7 mouse cellular contexts compared by ENCODE assay signal in the genomic region with DNA sequence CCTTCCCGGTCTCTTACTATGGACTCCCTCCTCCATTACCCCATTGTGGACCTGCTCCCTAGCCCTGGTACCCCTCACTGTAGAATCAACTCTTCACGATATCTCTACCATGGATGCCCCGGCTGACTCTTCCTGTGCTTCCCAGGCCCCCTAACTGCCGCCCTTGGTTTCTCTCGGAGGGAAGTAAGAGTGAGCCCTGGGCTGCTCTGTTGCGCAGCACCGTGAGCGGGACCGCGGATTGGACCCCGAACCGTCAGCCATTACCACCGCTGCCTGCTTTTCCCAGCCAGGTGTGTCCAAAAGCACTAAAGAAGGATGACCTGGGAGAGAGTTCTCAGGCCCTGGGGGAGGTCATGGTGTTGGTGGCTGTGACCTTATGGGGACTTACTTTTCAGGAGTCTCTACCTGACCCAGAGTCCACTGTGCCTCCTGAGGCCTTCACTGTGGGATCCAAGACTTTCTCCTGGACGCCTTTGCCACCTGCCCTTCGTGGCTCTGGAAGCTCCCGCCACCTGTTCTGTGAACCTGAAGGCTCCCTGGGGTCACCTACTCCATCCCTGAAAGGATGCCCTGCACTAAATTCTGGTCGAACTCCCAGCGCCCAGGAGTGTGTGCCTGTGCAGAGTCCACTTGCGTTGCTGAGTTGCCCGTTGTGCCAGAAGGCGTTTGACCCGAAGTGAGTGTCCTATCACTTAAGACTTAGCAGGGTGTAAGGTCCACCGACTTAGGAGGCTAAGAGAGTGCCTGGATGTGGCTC. TPM values are rescaled to one million over a fixed set of nuclear protein-coding genes. Genes with fewer than 3 reads are reported as not detected.
DNase-seq lines count a peak whose midpoint lies in the region; ATAC-seq and TF ChIP-seq lines count a peak whose summit lies in the region.

No protein-coding gene starts in this region.

- peaks cover 5% of the 10 kb centered on the region for H3K4me1 ChIP-seq in testis, adult 2 months (ENCODE audit: control insufficient read depth, insufficient read depth, low read length)
- H3K4me1 ChIP-seq in forebrain, embryonic 15.5 days = peaks cover 55% of the 10 kb centered on the region
- H3K4me1 ChIP-seq in intestine, postnatal 0 days (replicated peaks; ENCODE audit: control insufficient read depth, insufficient read depth, low read length) = peaks cover 10% of the 10 kb centered on the region; the same call in 1 of the 2 replicates
- peaks cover 33% of the 10 kb centered on the region for H3K4me1 ChIP-seq in lung, embryonic 15.5 days
- peaks cover 31% of the 10 kb centered on the region for H3K4me1 ChIP-seq in stomach, embryonic 16.5 days (ENCODE audit: control insufficient read depth, insufficient read depth, low read length)

- TF ChIP-seq CTCF in testis, adult 2 months (IDR thresholded peaks at IDR 0.05; ENCODE audit: control insufficient read depth, insufficient read depth, insufficient replicate concordance, low read depth, low read length) = no peak
- TF ChIP-seq CTCF in intestine, postnatal 0 days (IDR thresholded peaks at IDR 0.05; ENCODE audit: low read depth) = no peak

- H3K9ac ChIP-seq in forebrain, embryonic 15.5 days (replicated peaks) = peak overlapping the region; percentile 84
- H3K9ac ChIP-seq in intestine, postnatal 0 days (ENCODE audit: low read depth, low read length) = peak overlapping the region; percentile 60
- peak overlapping the region; percentile 80 for H3K9ac ChIP-seq in lung, embryonic 15.5 days
- H3K9ac ChIP-seq in stomach, embryonic 16.5 days (ENCODE audit: low read length) = peak overlapping the region; percentile 84

- H3K27ac ChIP-seq in testis, adult 2 months (ENCODE audit: control insufficient read depth, insufficient read depth, low read depth, low read length) = peak overlapping the region; percentile 3; the same call in 1 of the 2 replicates
- H3K27ac ChIP-seq in forebrain, embryonic 15.5 days (replicated peaks) = peak overlapping the region; percentile 99
- peak overlapping the region; percentile 96 for H3K27ac ChIP-seq in intestine, postnatal 0 days (ENCODE audit: low read depth, low read length)
- H3K27ac ChIP-seq in lung, embryonic 15.5 days = peak overlapping the region; percentile 99
- H3K27ac ChIP-seq in stomach, embryonic 16.5 days (ENCODE audit: low read length) = peak overlapping the region; percentile 99

- ATAC-seq in forebrain, embryonic 15.5 days (replicated peaks) = peak; percentile 26
- peak; percentile 34 for ATAC-seq in intestine, postnatal 0 days
- 0 out of 2 replicates have a peak, but pooled peaks have one; percentile 1 for ATAC-seq in lung, embryonic 15.5 days (ENCODE audit: borderline replicate concordance, extremely low read depth, low FRiP score, low TSS enrichment)
- ATAC-seq in stomach, embryonic 16.5 days (ENCODE audit: insufficient read depth, low FRiP score) = peak; percentile 9; the same call in 1 of the 2 replicates

- H3K27me3 ChIP-seq in testis, adult 2 months (ENCODE audit: control insufficient read depth, insufficient read depth, low read length) = no peaks in the 10 kb centered on the region
- H3K27me3 ChIP-seq in forebrain, embryonic 15.5 days = no peaks in the 10 kb centered on the region
- no peaks in the 10 kb centered on the region for H3K27me3 ChIP-seq in intestine, postnatal 0 days (replicated peaks; ENCODE audit: control insufficient read depth, insufficient read depth, low read length)
- H3K27me3 ChIP-seq in lung, embryonic 15.5 days = no peaks in the 10 kb centered on the region
- no peaks in the 10 kb centered on the region for H3K27me3 ChIP-seq in stomach, embryonic 16.5 days (ENCODE audit: control insufficient read depth, insufficient read depth, low read length)

- H3K36me3 ChIP-seq in testis, adult 2 months (ENCODE audit: control insufficient read depth, insufficient read depth, low read length) = no peaks in the 10 kb centered on the region
- H3K36me3 ChIP-seq in forebrain, embryonic 15.5 days = no peaks in the 10 kb centered on the region
- H3K36me3 ChIP-seq in intestine, postnatal 0 days (ENCODE audit: control insufficient read depth, insufficient read depth) = peaks cover 10% of the 10 kb centered on the region; the same call in 1 of the 2 replicates
- peaks cover 2% of the 10 kb centered on the region; the same call in 1 of the 2 replicates for H3K36me3 ChIP-seq in lung, embryonic 15.5 days
- H3K36me3 ChIP-seq in stomach, embryonic 16.5 days (ENCODE audit: control insufficient read depth, insufficient read depth, low read length) = no peaks in the 10 kb centered on the region

- H3K4me2 ChIP-seq in forebrain, embryonic 15.5 days (replicated peaks) = peak overlapping the region; percentile 83
- H3K4me2 ChIP-seq in intestine, postnatal 0 days (replicated peaks; ENCODE audit: low read depth) = peak overlapping the region; percentile 95
- H3K4me2 ChIP-seq in lung, embryonic 15.5 days = peak overlapping the region; percentile 98
- H3K4me2 ChIP-seq in stomach, embryonic 16.5 days (ENCODE audit: low read depth, low read length) = peak overlapping the region; percentile 79

- TF ChIP-seq POLR2A in testis, adult 2 months (IDR thresholded peaks at IDR 0.05; ENCODE audit: control insufficient read depth, low read depth, low read length) = no peak

- H3K9me3 ChIP-seq in forebrain, embryonic 15.5 days = no peaks in the 10 kb centered on the region
- no peaks in the 10 kb centered on the region for H3K9me3 ChIP-seq in intestine, postnatal 0 days (ENCODE audit: control insufficient read depth)
- no peaks in the 10 kb centered on the region for H3K9me3 ChIP-seq in lung, embryonic 15.5 days
- H3K9me3 ChIP-seq in stomach, embryonic 16.5 days (replicated peaks; ENCODE audit: control insufficient read depth, low read length) = no peaks in the 10 kb centered on the region

- 8% methylated on average over 23 of the region's 23 CpGs for WGBS in forebrain, embryonic 15.5 days
- whole genome bisulfite sequencing in intestine, postnatal 0 days = 6% methylated on average over 23 of the region's 23 CpGs
- WGBS in lung, embryonic 15.5 days = 8% methylated on average over 23 of the region's 23 CpGs
- 9% methylated on average over 23 of the region's 23 CpGs for WGBS in stomach, embryonic 16.5 days

- DNase-seq in testis, postnatal 14 days (ENCODE audit: low spot score) = no peak
- peak; percentile 61 to 71 for DNase-seq in cerebellum, adult 18-20 months

- H3K4me3 ChIP-seq in testis, adult 2 months (ENCODE audit: control insufficient read depth, low read depth, low read length) = peak overlapping the region; percentile 85
- H3K4me3 ChIP-seq in forebrain, embryonic 15.5 days = peak overlapping the region; percentile 67
- peak overlapping the region; percentile 68 for H3K4me3 ChIP-seq in intestine, postnatal 0 days (ENCODE audit: low read depth, low read length)
- peak overlapping the region; percentile 67 for H3K4me3 ChIP-seq in lung, embryonic 15.5 days
- peak overlapping the region; percentile 64 for H3K4me3 ChIP-seq in stomach, embryonic 16.5 days (replicated peaks; ENCODE audit: low read length)

RNA-seq across cellular contexts. Expression of gene Faap20, which starts 0.9 kb away (rescaled TPM):
- polyA plus RNA-seq in testis, adult 2 months (2012; rRNA removed) = 12.4 and 12.7 TPM in 2 replicates
- 88.2 and 89.3 TPM in 2 replicates for polyA plus RNA-seq in forebrain, embryonic 15.5 days (2015; fragmentation: Nextera tagmentation; extraction: Ambion mirVana)
- polyA plus RNA-seq in intestine, postnatal 0 days (2015; fragmentation: Nextera tagmentation; extraction: Ambion mirVana) = 54.6 and 57.8 TPM in 2 replicates
- 83.4 and 83.5 TPM in 2 replicates for polyA plus RNA-seq in lung, embryonic 15.5 days (2015; fragmentation: Nextera tagmentation; extraction: Ambion mirVana)
- polyA plus RNA-seq in stomach, embryonic 16.5 days (2015; fragmentation: Nextera tagmentation; extraction: Ambion mirVana) = 58.4 and 60.1 TPM in 2 replicates

RNA-seq across cellular contexts. Expression of gene Ski, which starts 28.1 kb away (rescaled TPM):
- 5.0 and 6.4 TPM in 2 replicates for polyA plus RNA-seq in testis, adult 2 months (2012; rRNA removed)
- polyA plus RNA-seq in forebrain, embryonic 15.5 days (2015; fragmentation: Nextera tagmentation; extraction: Ambion mirVana) = 14.3 TPM in 2 replicates
- polyA plus RNA-seq in intestine, postnatal 0 days (2015; fragmentation: Nextera tagmentation; extraction: Ambion mirVana) = 13.3 and 14.0 TPM in 2 replicates
- polyA plus RNA-seq in lung, embryonic 15.5 days (2015; fragmentation: Nextera tagmentation; extraction: Ambion mirVana) = 16.1 and 16.9 TPM in 2 replicates
- 17.7 and 17.9 TPM in 2 replicates for polyA plus RNA-seq in stomach, embryonic 16.5 days (2015; fragmentation: Nextera tagmentation; extraction: Ambion mirVana)

Comparison
In these comparisons a context has a peak if more than half of its experiments do, and no peak if none do; other contexts are left out.
1. H3K27ac ChIP-seq: peak in every context shown above with its lines; median percentile 99 in forebrain, embryonic 15.5 days; 99 in lung, embryonic 15.5 days; 99 in stomach, embryonic 16.5 days; 96 in intestine, postnatal 0 days; 3 in testis, adult 2 months.